Mouse (Mus musculus): ENCODE measurements around the gene Zdhhc5.

DNA sequence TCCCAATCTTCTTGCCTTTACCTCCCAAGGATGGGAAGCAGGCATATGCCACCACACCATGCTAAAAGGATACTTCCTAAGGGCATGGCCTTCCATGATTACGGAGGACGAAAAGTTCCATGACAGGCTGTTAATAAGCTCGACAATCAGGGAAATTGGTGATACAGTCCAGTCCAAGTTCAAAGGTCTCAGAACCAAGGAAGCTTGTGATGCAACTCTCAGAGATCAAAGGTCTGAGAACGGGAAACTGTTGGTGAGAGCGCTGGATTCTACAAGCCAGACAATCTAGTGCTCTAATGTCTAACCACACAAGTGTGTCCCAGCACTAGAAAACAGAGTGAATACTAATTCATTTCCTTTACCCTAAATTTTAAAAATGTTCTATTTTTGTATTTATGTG is 41.3 kb upstream of the Zdhhc5 start:
- TF ChIP-seq CTCF (conservative IDR thresholded peaks at IDR 0.05; ENCODE audit: insufficient read depth, insufficient read length, low read depth, low read length), result no peak
- no peak for TF ChIP-seq POLR2A (IDR thresholded peaks at IDR 0.05; ENCODE audit: low read depth, low read length)
